ENCODE assay signal across 22 mouse cellular contexts in the genomic region with DNA sequence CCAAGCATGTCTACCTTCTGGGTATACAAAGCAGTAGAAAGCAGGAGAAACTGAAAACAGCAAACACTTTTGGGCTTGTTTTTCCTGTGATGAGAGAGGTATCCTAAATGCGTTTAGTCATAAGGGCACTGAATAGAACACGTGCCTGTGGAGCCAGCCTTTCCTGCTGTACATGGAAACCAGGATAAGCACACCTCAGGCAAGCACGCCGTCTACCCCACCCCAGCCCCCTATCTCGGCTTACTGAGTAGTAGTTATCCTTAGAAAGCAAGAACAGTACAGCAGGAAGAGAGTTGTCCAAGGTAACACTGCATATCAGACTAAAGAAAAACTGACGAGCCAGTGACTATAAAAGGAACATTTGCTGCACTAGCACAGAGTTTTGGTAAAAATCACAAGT. TPM values are rescaled to one million over a fixed set of nuclear protein-coding genes. Genes with fewer than 3 reads are reported as not detected.
"Had no signal": no experiment of that assay in that cellular context is flagged by ENCODE, and none has a peak within 500 bp of the region (broad histone marks: within the 10 kb centered on the region; RNA-seq: fewer than 3 reads in every experiment).

No protein-coding gene starts in this region.

- H3K27me3 ChIP-seq: limb, embryonic 12.5 days; lung, embryonic 15.5 days; midbrain, embryonic 12.5 days had no signal

- H3K4me3 ChIP-seq: limb, embryonic 12.5 days; lung, embryonic 15.5 days; midbrain, embryonic 12.5 days had no signal

- ATAC-seq: intestine, postnatal 0 days; midbrain, embryonic 16.5 days had no signal

- H3K4me2 ChIP-seq: limb, embryonic 12.5 days; lung, embryonic 15.5 days; midbrain, embryonic 12.5 days had no signal

- H3K27ac ChIP-seq: kidney, postnatal 0 days; limb, embryonic 12.5 days; lung, embryonic 15.5 days; midbrain, embryonic 12.5 days had no signal

- H3K9me3 ChIP-seq: limb, embryonic 12.5 days; lung, embryonic 15.5 days; midbrain, embryonic 12.5 days had no signal

- H3K4me1 ChIP-seq: limb, embryonic 12.5 days; lung, embryonic 15.5 days; midbrain, embryonic 12.5 days had no signal

- DNase-seq: kidney, adult 8-10 months; kidney, postnatal 36 days; layer of hippocampus, adult 9-11 months; layer of hippocampus, postnatal 36 days; lung, postnatal 14 days; right cerebral cortex, adult 18-20 months; right cerebral cortex, postnatal 25 days; thymus, postnatal 36 days had no signal

- H3K9ac ChIP-seq: limb, embryonic 12.5 days; lung, embryonic 15.5 days; midbrain, embryonic 12.5 days had no signal

RNA-seq across cellular contexts. Expression of a gene that starts 23.3 kb away (rescaled TPM):
- total RNA-seq: layer of hippocampus, adult 18-20 months; layer of hippocampus, postnatal 36 days; left cerebral cortex, adult 8-10 months; left cerebral cortex, postnatal 25 days; liver, adult 2 months; megakaryocyte-erythroid progenitor cell, adult 5-6 weeks had no signal
- polyA plus RNA-seq: intestine, postnatal 0 days; kidney, postnatal 0 days; limb, embryonic 12.5 days; liver, adult 2 months; midbrain, embryonic 12.5 days; midbrain, embryonic 16.5 days; neural tube, embryonic 14.5 days; stomach, embryonic 16.5 days had no signal

RNA-seq across cellular contexts. Expression of a gene that starts 39.4 kb away (rescaled TPM):
- total RNA-seq: layer of hippocampus, adult 18-20 months; layer of hippocampus, postnatal 36 days; left cerebral cortex, postnatal 25 days; liver, adult 2 months had no signal
- polyA plus RNA-seq: small intestine, adult 2 months had no signal
